Mouse (Mus musculus): ENCODE data around the gene Psmd13. TPM values are rescaled to one million over a fixed set of nuclear protein-coding genes. Genes with fewer than 3 reads are reported as not detected.

The Psmd13 gene
- total and polyA plus RNA-seq, 3 experiments, result 165 to 215 TPM; not detected in 1

DNA sequence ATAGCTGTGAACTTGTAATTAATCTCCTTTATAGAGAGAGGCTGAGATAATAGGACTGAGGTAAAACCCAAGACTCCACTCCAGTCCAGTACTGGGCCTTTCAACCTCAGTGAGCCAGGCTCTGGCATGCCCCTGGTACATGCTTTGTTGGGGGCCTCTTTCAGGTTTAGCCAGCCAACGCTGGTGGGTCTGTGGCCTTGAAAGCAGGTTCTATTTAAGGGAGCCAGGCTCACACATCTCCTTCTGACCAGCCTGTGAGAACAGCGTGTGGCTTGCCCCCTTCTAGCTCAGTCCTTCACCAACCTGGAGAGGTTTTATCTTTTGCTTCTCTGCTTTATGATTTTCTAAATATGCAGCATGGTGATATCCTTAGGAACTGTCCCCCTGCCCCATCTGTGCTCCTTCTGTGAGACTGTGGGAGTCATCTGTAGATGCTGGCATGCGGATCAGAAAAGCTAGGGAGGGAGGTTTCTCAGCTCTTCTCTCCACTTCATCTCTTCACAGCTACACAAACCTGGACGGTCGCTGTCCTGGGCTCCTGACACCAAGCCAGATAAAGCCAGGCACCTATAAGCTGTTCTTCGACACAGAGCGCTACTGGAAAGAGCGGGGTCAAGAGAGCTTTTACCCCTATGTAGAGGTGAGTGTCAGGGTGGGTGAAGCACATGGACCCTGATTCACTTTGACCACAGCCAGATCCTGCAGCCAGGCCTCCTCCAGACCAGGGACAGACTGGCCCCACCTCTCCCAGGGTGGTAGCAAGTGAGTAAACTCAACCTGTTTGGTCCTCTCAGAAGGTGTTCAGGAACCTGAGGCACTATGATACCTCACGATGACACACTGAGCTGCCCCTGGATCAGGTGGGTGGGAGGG, 45.3 kb upstream of the Psmd13 start:
- DNase-seq (ENCODE audit: low read depth, low spot score), result no peak
- H3K27me3 ChIP-seq (ENCODE audit: control insufficient read depth in 1 of 2, insufficient read depth in 2 of 2, low read length in 2 of 2), result peaks cover 4 to 7% of the 10 kb centered on the region in 2 experiments; a peak in 3 of 4 replicates

DNA sequence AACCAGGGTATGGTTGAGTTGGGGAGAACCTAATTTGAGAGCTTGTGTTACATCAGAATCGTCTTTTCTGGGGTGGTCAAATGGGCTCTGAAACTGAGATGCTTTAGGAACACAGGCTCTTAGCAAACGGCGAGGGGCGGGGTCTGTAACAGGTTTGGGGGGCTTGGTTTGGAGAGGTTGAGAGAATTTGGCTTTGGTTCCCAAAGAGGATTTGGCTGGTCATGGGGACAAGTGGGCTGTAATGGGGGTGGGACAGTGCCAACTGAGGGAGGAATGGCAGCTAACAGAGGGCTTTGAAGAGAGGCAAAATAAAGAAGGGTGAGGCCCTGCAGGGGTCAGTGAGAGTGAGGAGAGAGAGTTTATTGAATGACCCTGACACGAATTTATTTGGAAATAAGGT, 42.2 kb upstream of the Psmd13 start:
- Histone ChIP-seq H3K36me3 (ENCODE audit: control insufficient read depth in 1 of 2, insufficient read depth in 2 of 2, low read length in 2 of 2) (no peaks in the 10 kb centered on the region; a peak in 1 of 4 replicates), H3K79me2 (ENCODE audit: control insufficient read depth, insufficient read depth, low read length, poor library complexity) (no peaks in the 10 kb centered on the region), H3K27ac (ENCODE audit: control insufficient read depth, low read depth, low read length) (no peak overlapping the region), H3K4me3 (ENCODE audit: control insufficient read depth in 1 of 2, insufficient read depth in 1 of 2, low read depth in 2 of 2, low read length in 2 of 2) (no peak overlapping the region), H3K9ac (ENCODE audit: control insufficient read depth, low read depth, low read length, poor library complexity, severe bottlenecking) (no peak overlapping the region), H3K9me3 (replicated peaks; ENCODE audit: insufficient read depth, low read length) (no peaks in the 10 kb centered on the region), H3K4me1 (ENCODE audit: control insufficient read depth in 1 of 2, insufficient read depth in 2 of 2, low read length in 2 of 2) (peaks cover 3 to 9% of the 10 kb centered on the region in 2 experiments; a peak in 2 of 4 replicates), H3K27me3 (ENCODE audit: control insufficient read depth in 1 of 2, insufficient read depth in 2 of 2, low read length in 2 of 2) (no peaks in the 10 kb centered on the region; a peak in 1 of 4 replicates)
- no peak for TF ChIP-seq GABPA (IDR thresholded peaks at IDR 0.05; ENCODE audit: low read depth, low read length)
- TF ChIP-seq ZNF384 (IDR thresholded peaks at IDR 0.05; ENCODE audit: low read depth, low read length), result no peak
- no peak for TF ChIP-seq ZMIZ1 (IDR thresholded peaks at IDR 0.05; ENCODE audit: low read depth, low read length)
- no peak for TF ChIP-seq KAT2A (conservative IDR thresholded peaks at IDR 0.05; ENCODE audit: low read depth, low read length)
- TF ChIP-seq MAX (IDR thresholded peaks at IDR 0.05; ENCODE audit: low read length), result no peak
- TF ChIP-seq GATA1 (IDR thresholded peaks at IDR 0.05; ENCODE audit: low read depth, low read length), result no peak
- no peak for TF ChIP-seq RCOR1 (IDR thresholded peaks at IDR 0.05; ENCODE audit: low read depth, low read length)
- TF ChIP-seq CHD1 (IDR thresholded peaks at IDR 0.05; ENCODE audit: low read depth, low read length), result no peak
- no peak for TF ChIP-seq NRF1 (IDR thresholded peaks at IDR 0.05; ENCODE audit: insufficient read depth, low read depth, low read length, poor library complexity, severe bottlenecking)
- TF ChIP-seq ZC3H11A (IDR thresholded peaks at IDR 0.05; ENCODE audit: low read depth, low read length), result no peak
- TF ChIP-seq UBTF (IDR thresholded peaks at IDR 0.05; ENCODE audit: borderline replicate concordance, insufficient read depth, low read depth, low read length), result no peak
- no peak for TF ChIP-seq MYC (IDR thresholded peaks at IDR 0.05; ENCODE audit: low read depth, low read length)
- TF ChIP-seq TAL1 (IDR thresholded peaks at IDR 0.05; ENCODE audit: low read length), result no peak
- TF ChIP-seq TBP (IDR thresholded peaks at IDR 0.05; ENCODE audit: low read depth, low read length), result no peak
- no peak for TF ChIP-seq HCFC1 (IDR thresholded peaks at IDR 0.05; ENCODE audit: low read depth, low read length)
- TF ChIP-seq NELFE (IDR thresholded peaks at IDR 0.05; ENCODE audit: low read depth, low read length), result no peak
- no peak for DNase-seq (ENCODE audit: low read depth, low spot score)

More for the DNA sequence above, 45.3 kb upstream of the Psmd13 start:
- no peaks in the 10 kb centered on the region; a peak in 1 of 4 replicates for H3K36me3 ChIP-seq (ENCODE audit: control insufficient read depth in 1 of 2, insufficient read depth in 2 of 2, low read length in 2 of 2)
- no peak overlapping the region for H3K27ac ChIP-seq (ENCODE audit: control insufficient read depth, low read depth, low read length)
- no peak for TF ChIP-seq USF2 (IDR thresholded peaks at IDR 0.05; ENCODE audit: borderline replicate concordance in 1 of 2, insufficient read depth in 1 of 2, low read depth in 1 of 2, low read length in 2 of 2)
- no peak for TF ChIP-seq TAL1 (IDR thresholded peaks at IDR 0.05; ENCODE audit: low read length)
- no peak for TF ChIP-seq ZMIZ1 (IDR thresholded peaks at IDR 0.05; ENCODE audit: low read depth, low read length)
- no peak for TF ChIP-seq EP300 (IDR thresholded peaks at IDR 0.05; ENCODE audit: low read depth in 1 of 2, low read length in 2 of 2)
- no peak for TF ChIP-seq UBTF (IDR thresholded peaks at IDR 0.05; ENCODE audit: borderline replicate concordance, insufficient read depth, low read depth, low read length)
- TF ChIP-seq BHLHE40 (IDR thresholded peaks at IDR 0.05; ENCODE audit: borderline replicate concordance, low read depth, low read length), result no peak
- TF ChIP-seq CTCF (IDR thresholded peaks at IDR 0.05 in 2 of 3, conservative IDR thresholded peaks at IDR 0.05 in 1 of 3; ENCODE audit: control insufficient read depth in 1 of 3, insufficient read depth in 1 of 3, low read depth in 2 of 3, low read length in 3 of 3, poor library complexity in 1 of 3, severe bottlenecking in 1 of 3), result no peak
- no peak for TF ChIP-seq MAFK (IDR thresholded peaks at IDR 0.05; ENCODE audit: borderline replicate concordance, low read depth, low read length)
- H3K4me1 ChIP-seq (ENCODE audit: control insufficient read depth in 1 of 2, insufficient read depth in 2 of 2, low read length in 2 of 2), result peaks cover 3 to 9% of the 10 kb centered on the region in 2 experiments; a peak in 2 of 4 replicates
- no peaks in the 10 kb centered on the region for H3K79me2 ChIP-seq (ENCODE audit: control insufficient read depth, insufficient read depth, low read length, poor library complexity)
- H3K9ac ChIP-seq (ENCODE audit: control insufficient read depth, low read depth, low read length, poor library complexity, severe bottlenecking), result no peak overlapping the region
- H3K4me3 ChIP-seq (ENCODE audit: control insufficient read depth in 1 of 2, insufficient read depth in 1 of 2, low read depth in 2 of 2, low read length in 2 of 2), result no peak overlapping the region
- no peaks in the 10 kb centered on the region for H3K9me3 ChIP-seq (replicated peaks; ENCODE audit: insufficient read depth, low read length)
